Mouse (Mus musculus) liver, adult 2 months (tissue): ENCODE data around the gene Mier2. TPM values are rescaled to one million over a fixed set of nuclear protein-coding genes. Genes with fewer than 3 reads are reported as not detected.

Experiments
- DNase-seq: peaks from one replicate; pipeline ENCODE4 v3.0.0-alpha.2; 2011; ENCODE audit warnings: low read depth, low spot score; ENCODE audit errors: extremely low read depth
- H3K27ac ChIP-seq: fragments of 200-500 bp; replicated peaks from 2 replicates; pipeline ENCODE4 v1.5.1; 2012; ENCODE audit warnings: low read depth, mild to moderate bottlenecking, control low read depth, inconsistent platforms, low read length; ENCODE audit not compliant: insufficient read depth
- H3K27me3 ChIP-seq: fragments of 200-500 bp; 2 replicates; pipeline ENCODE4 v1.6.1; 2012; ENCODE audit warnings: mild to moderate bottlenecking, moderate library complexity, low read length, inconsistent platforms; ENCODE audit not compliant: control insufficient read depth, insufficient read depth
- H3K36me3 ChIP-seq: fragments of 200-500 bp; 2 replicates; pipeline ENCODE4 v1.6.1; 2012; ENCODE audit warnings: low read length, inconsistent platforms; ENCODE audit not compliant: control insufficient read depth, insufficient read depth
- H3K4me1 ChIP-seq: fragments of 200-500 bp; 2 replicates; pipeline ENCODE4 v1.6.1; 2011; ENCODE audit warnings: low read length; ENCODE audit not compliant: control insufficient read depth, insufficient read depth
- H3K4me3 ChIP-seq: fragments of 200-500 bp; 2 replicates; pipeline ENCODE4 v1.5.1; 2011; ENCODE audit warnings: low read depth, mild to moderate bottlenecking, control low read depth, low read length, moderate library complexity; ENCODE audit not compliant: insufficient read depth
- H3K79me2 ChIP-seq: fragments of 200-500 bp; 2 replicates; pipeline ENCODE4 v1.6.1; 2012; ENCODE audit warnings: inconsistent platforms, mild to moderate bottlenecking, low read length, moderate library complexity; ENCODE audit not compliant: control insufficient read depth, insufficient read depth
- H3K9ac ChIP-seq: fragments of 200-500 bp; 2 replicates; pipeline ENCODE4 v1.6.1; 2012; ENCODE audit warnings: low read depth, mild to moderate bottlenecking, control low read depth, inconsistent platforms, low read length
- CTCF ChIP-seq: fragments of 200-500 bp; IDR thresholded peaks from 2 replicates; pipeline ENCODE4 v1.5.1; 2011; ENCODE audit warnings: low read depth, low read length, control low read depth
- POLR2A ChIP-seq: fragments of 200-500 bp; IDR thresholded peaks from 2 replicates; pipeline ENCODE4 v1.6.1; 2011; ENCODE audit warnings: low read length, control low read depth; ENCODE audit not compliant: insufficient read depth; ENCODE audit errors: extremely low read depth
- WGBS: fragments of 180-500 bp; shearing (Covaris S2); methylation state at CpG from one replicate; pipeline ENCODE4 v1.1.7; 2018; 5-methylcytosine and 5-hydroxymethylcytosine counted together
- polyA plus RNA-seq: library from polyadenylated mRNA; depleted of rRNA; stranded (reverse); fragments of >200 nt; gene quantifications from 2 replicates; pipeline ENCODE4 v1.2.3, GENCODE M21; 2012
- total RNA-seq: library from RNA; depleted of rRNA; stranded (reverse); fragments of >200 nt; gene quantifications from 2 replicates; pipeline ENCODE4 v1.2.3, GENCODE M21; 2014

The Mier2 gene
- total and polyA plus RNA-seq, 2 experiments = 5.9 to 35.3 TPM

DNA sequence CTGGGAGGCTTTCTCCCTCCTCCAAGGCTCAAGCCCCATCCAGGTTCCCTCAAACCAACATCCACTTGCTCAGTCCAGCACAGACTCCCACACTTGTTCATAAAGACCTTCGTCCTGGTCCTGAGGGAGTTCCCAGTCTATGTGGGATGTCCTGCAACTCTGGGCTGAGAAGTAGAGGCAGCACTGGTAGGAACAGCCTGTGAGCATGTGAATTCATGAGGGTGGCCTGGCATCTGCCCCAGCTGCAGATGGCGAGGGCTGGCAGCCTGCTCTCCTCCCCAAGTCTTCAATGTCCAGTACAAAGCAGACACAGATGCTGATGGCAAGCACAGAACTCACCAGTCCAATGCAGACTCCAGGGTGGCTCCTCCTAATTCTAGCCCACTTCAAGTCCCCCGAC, 16.7 kb downstream of the Mier2 start:
- no peak overlapping the region for H3K9ac ChIP-seq
- no peak overlapping the region for H3K27ac ChIP-seq
- no peak overlapping the region for H3K4me3 ChIP-seq
- WGBS = 95% methylated on average over 3 of the region's 3 CpGs
- H3K79me2 ChIP-seq = no peaks in the 10 kb centered on the region
- no peaks in the 10 kb centered on the region for H3K36me3 ChIP-seq
- no peak for DNase-seq
- TF ChIP-seq POLR2A (no peak), CTCF (no peak)
- H3K4me1 ChIP-seq = no peaks in the 10 kb centered on the region
- no peaks in the 10 kb centered on the region for H3K27me3 ChIP-seq

DNA sequence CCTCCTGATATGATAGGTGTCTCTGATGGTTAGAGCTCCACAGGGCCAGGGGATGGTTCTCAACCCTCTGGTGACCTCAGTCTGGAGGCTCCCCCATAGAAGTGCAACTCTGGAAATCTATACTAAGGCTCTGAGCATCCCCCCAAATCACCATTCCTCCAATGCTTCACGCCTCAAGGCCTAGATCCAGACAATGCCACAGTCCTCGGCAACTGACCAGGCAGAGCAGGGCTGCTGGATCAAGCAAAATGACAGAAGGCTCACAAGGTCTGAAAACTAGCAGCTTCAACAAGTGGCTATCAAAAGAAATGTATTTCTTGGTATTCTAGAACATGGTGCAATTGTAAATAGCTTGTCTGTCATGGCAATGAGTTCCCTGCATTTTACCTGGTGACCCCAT, 17.2 kb downstream of the Mier2 start:
- H3K27ac ChIP-seq = no peak overlapping the region
- 96% methylated on average over 2 of the region's 2 CpGs for WGBS
- no peaks in the 10 kb centered on the region for H3K79me2 ChIP-seq
- no peaks in the 10 kb centered on the region for H3K27me3 ChIP-seq
- no peak overlapping the region for H3K9ac ChIP-seq
- no peaks in the 10 kb centered on the region for H3K4me1 ChIP-seq
- H3K36me3 ChIP-seq = no peaks in the 10 kb centered on the region
- H3K4me3 ChIP-seq = no peak overlapping the region
- no peak for TF ChIP-seq POLR2A
- no peak for TF ChIP-seq CTCF
- DNase-seq = no peak

GRCm38 (mm10) chr10:79537271-79537670, 17.7 kb downstream of the Mier2 start:
- no peak overlapping the region for H3K4me3 ChIP-seq
- H3K9ac ChIP-seq = no peak overlapping the region
- H3K27ac ChIP-seq = no peak overlapping the region
- H3K27me3 ChIP-seq = no peaks in the 10 kb centered on the region
- no peaks in the 10 kb centered on the region for H3K79me2 ChIP-seq
- TF ChIP-seq CTCF (no peak), POLR2A (no peak)
- 90% methylated on average over 7 of the region's 7 CpGs for WGBS
- no peak for DNase-seq
- no peaks in the 10 kb centered on the region for H3K36me3 ChIP-seq
- H3K4me1 ChIP-seq = no peaks in the 10 kb centered on the region

GRCm38 (mm10) chr10:79536461-79537080, 18.4 kb downstream of the Mier2 start:
- H3K9ac ChIP-seq = no peak overlapping the region
- H3K36me3 ChIP-seq = no peaks in the 10 kb centered on the region
- TF ChIP-seq CTCF (no peak), POLR2A (no peak)
- H3K4me3 ChIP-seq = no peak overlapping the region
- H3K27ac ChIP-seq = no peak overlapping the region
- no peaks in the 10 kb centered on the region for H3K79me2 ChIP-seq
- H3K27me3 ChIP-seq = no peaks in the 10 kb centered on the region
- DNase-seq = no peak
- WGBS = 82% methylated on average over 12 of the region's 12 CpGs
- H3K4me1 ChIP-seq = no peaks in the 10 kb centered on the region

DNA sequence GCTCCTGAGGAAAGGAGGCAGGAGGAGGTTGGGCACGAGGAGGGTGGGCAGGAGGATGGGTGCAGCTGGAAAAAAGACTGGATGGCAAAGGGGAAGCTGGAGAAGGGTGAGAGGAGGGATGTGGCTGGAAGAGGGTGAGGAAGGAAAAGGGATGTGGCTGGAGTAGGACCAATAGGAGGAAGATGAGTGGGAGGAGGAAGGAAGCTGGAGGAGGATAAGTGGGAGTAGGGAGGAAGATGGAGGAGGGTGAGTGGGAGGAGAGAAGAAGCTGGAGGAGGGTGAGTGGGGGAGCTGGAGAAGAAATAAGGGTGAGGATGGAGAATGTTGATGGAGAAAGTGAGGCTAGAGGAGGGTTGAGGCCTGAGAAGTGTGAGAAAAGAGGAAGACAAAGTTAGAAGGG, 19.6 kb downstream of the Mier2 start:
- Histone ChIP-seq H3K36me3 (no peaks in the 10 kb centered on the region), H3K9ac (no peak overlapping the region), H3K4me1 (no peaks in the 10 kb centered on the region), H3K27me3 (no peaks in the 10 kb centered on the region), H3K4me3 (no peak overlapping the region), H3K79me2 (no peaks in the 10 kb centered on the region), H3K27ac (no peak overlapping the region)
- whole genome bisulfite sequencing = 76% methylated on average over 1 of the region's 1 CpGs
- DNase-seq = no peak
- no peak for TF ChIP-seq CTCF
- TF ChIP-seq POLR2A = no peak

DNA sequence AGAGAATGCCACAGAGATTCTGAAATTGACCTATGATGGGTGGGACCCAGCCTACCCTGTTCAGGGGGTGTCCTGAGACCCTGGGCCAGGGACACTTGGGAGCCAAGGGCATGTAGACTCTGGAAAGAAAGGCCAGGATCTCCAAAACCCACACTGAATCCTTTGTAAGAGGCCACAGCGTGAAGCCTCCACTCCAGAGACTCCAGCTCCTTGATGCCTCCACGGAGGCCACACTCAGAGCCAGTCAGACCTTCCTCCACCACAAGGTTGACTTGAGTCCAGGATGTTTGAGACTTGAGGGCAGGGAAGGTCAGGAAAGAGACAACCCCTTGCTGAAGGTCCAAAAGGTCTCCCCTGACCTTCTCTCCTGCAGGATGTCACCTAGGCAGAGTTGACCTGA, 20.6 kb downstream of the Mier2 start:
- Histone ChIP-seq H3K27ac (no peak overlapping the region), H3K4me3 (no peak overlapping the region), H3K4me1 (no peaks in the 10 kb centered on the region), H3K9ac (no peak overlapping the region), H3K79me2 (no peaks in the 10 kb centered on the region), H3K27me3 (no peaks in the 10 kb centered on the region), H3K36me3 (no peaks in the 10 kb centered on the region)
- no peak for DNase-seq
- TF ChIP-seq POLR2A (no peak), CTCF (no peak)
- 88% methylated on average over 2 of the region's 2 CpGs for WGBS
